Mouse (Mus musculus): ENCODE results near the gene P4htm. TPM values are rescaled to one million over a fixed set of nuclear protein-coding genes. Genes with fewer than 3 reads are reported as not detected.
A peak's percentile ranks its signal among the peaks of the same experiment; 100 is the strongest.

The P4htm gene
- polyA plus RNA-seq, 1 experiment from 2014 or later = 18.9 TPM

DNA sequence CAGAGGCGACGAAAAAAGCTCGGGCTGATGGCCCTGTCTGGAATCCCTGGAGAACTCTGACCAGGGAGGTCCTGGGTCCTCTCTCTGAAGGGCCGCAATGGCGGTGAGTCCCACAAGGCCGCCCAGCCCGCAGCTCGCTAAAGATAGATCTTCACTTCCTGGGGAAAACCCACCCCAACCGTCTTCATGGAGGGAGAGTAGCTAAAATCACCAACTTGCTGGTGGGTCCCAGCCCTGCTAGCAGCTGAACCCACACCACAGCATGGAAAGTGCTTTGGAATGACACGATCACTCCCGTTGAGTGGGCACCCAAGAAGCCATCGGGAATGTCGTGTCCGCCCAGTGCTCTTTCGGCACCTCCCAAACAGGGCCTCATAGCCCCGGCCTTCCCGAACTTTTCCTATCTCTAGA, 29.0 kb downstream of the P4htm start:
- peak overlapping the region; percentile 82 for H3K9ac ChIP-seq
- no peak overlapping the region for H3K27ac ChIP-seq (ENCODE audit: poor library complexity, severe bottlenecking)
- WGBS = 63% methylated on average over 17 of the region's 17 CpGs
- H3K4me2 ChIP-seq = peak overlapping the region; percentile 97
- H3K4me3 ChIP-seq = peak overlapping the region; percentile 69
- ATAC-seq (ENCODE audit: insufficient number of reproducible peaks, low FRiP score) = no peak
- H3K9me3 ChIP-seq (replicated peaks) = no peaks in the 10 kb centered on the region
- peaks cover 51% of the 10 kb centered on the region for H3K36me3 ChIP-seq
- H3K27me3 ChIP-seq (replicated peaks) = no peaks in the 10 kb centered on the region
- H3K4me1 ChIP-seq (replicated peaks) = peaks cover 35% of the 10 kb centered on the region

GRCm38 (mm10) chr9:108567931-108568419, 29.5 kb downstream of the P4htm start:
- Histone ChIP-seq H3K4me2 (peak overlapping the region; percentile 97), H3K36me3 (peaks cover 51% of the 10 kb centered on the region), H3K9ac (peak overlapping the region; percentile 82), H3K9me3 (replicated peaks) (no peaks in the 10 kb centered on the region), H3K4me3 (peak overlapping the region; percentile 69), H3K4me1 (replicated peaks) (peaks cover 33% of the 10 kb centered on the region), H3K27me3 (replicated peaks) (no peaks in the 10 kb centered on the region), H3K27ac (ENCODE audit: poor library complexity, severe bottlenecking) (peak overlapping the region; percentile 94)
- no peak for ATAC-seq (ENCODE audit: insufficient number of reproducible peaks, low FRiP score)
- 9% methylated on average over 18 of the region's 18 CpGs for WGBS

DNA sequence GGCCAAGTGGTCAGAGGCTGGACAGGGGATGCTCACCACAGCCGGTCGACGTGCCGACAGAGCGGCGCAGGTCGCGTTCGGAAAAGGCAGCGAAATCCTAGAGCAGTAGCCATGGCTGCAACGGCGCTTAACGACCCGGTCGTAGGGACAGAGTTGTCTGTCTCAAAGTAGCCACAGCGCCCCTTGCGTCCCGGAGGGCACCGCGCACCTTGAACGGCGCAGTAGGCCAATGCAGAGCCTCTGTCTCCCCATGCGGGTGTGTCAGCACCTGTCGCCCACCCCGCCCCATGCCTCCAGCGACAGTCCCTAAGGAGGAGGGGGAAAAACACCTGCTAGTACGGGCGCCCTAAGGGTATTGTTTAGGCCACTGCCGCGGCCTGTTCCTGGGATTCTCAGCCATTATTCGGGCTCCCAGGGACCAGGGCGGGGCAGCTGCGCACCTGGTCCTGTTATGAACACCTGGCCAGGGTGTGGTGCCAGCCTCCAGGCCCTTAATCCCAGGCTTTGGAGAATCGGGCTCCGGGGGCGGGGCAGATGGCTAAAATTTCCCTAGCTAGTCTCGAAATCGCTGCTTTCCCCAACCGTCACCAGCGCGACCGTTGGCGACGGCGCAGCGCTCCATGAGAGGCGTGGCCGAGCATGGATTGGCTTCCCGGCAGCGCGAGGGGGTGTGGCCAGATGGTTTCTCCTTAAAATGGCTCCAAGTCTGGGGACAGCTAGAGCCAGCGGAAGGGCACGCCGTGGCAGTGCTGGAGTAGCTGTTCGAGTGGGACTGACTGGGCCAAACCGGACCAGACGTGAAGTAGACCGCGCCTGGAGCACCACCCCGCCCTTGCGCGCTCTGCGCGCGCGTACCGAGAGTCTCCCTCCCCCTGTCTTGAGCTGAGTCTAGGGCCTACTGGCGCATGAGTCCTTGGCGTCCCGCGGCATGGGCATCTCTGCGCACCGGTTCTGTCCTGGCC, 30.4 kb downstream of the P4htm start, which contains the start of gene Ndufaf3:
Ndufaf3 (minus strand) TSS at position 620 of the 962 bp plus-strand sequence.
- Histone ChIP-seq H3K4me2 (peak within 1 kb of the TSS; percentile 97), H3K4me1 (replicated peaks) (peaks cover 33% of the 10 kb centered on the region), H3K9ac (peak within 1 kb of the TSS; percentile 82), H3K27ac (ENCODE audit: poor library complexity, severe bottlenecking) (peak within 1 kb of the TSS; percentile 94), H3K4me3 (peak within 1 kb of the TSS; percentile 69), H3K36me3 (peaks cover 51% of the 10 kb centered on the region), H3K9me3 (replicated peaks) (no peaks in the 10 kb centered on the region), H3K27me3 (replicated peaks) (no peaks in the 10 kb centered on the region)
- WGBS = under 1% methylated on average over 73 of the region's 73 CpGs
- peak; percentile 85 for ATAC-seq (ENCODE audit: insufficient number of reproducible peaks, low FRiP score)

- Histone ChIP-seq H3K9ac (peak overlapping the region; percentile 82), H3K4me2 (peak overlapping the region; percentile 97), H3K9me3 (replicated peaks) (no peaks in the 10 kb centered on the region), H3K27me3 (replicated peaks) (no peaks in the 10 kb centered on the region), H3K27ac (ENCODE audit: poor library complexity, severe bottlenecking) (peak overlapping the region; percentile 94), H3K4me3 (peak overlapping the region; percentile 69), H3K36me3 (peaks cover 51% of the 10 kb centered on the region), H3K4me1 (replicated peaks) (peaks cover 42% of the 10 kb centered on the region)
- no peak for ATAC-seq (ENCODE audit: insufficient number of reproducible peaks, low FRiP score)
- 10% methylated on average over 35 of the region's 35 CpGs for WGBS
Observed at GRCm38 (mm10) chr9:108565881-108566814, 31.3 kb downstream of the P4htm start.

- no peak overlapping the region for H3K4me2 ChIP-seq
- no peak overlapping the region for H3K27ac ChIP-seq (ENCODE audit: poor library complexity, severe bottlenecking)
- H3K4me1 ChIP-seq (replicated peaks) = peaks cover 32% of the 10 kb centered on the region
- H3K36me3 ChIP-seq = peaks cover 54% of the 10 kb centered on the region
- H3K27me3 ChIP-seq (replicated peaks) = no peaks in the 10 kb centered on the region
- 79% methylated on average over 7 of the region's 7 CpGs for WGBS
- H3K9me3 ChIP-seq (replicated peaks) = no peaks in the 10 kb centered on the region
- no peak overlapping the region for H3K4me3 ChIP-seq
- no peak for ATAC-seq (ENCODE audit: insufficient number of reproducible peaks, low FRiP score)
- no peak overlapping the region for H3K9ac ChIP-seq
Observed at GRCm38 (mm10) chr9:108564131-108564530, 33.3 kb downstream of the P4htm start.

GRCm38 (mm10) chr9:108563671-108564070, 33.8 kb downstream of the P4htm start:
- no peak overlapping the region for H3K9ac ChIP-seq
- H3K36me3 ChIP-seq = peaks cover 59% of the 10 kb centered on the region
- H3K9me3 ChIP-seq (replicated peaks) = no peaks in the 10 kb centered on the region
- no peak overlapping the region for H3K4me3 ChIP-seq
- peaks cover 27% of the 10 kb centered on the region for H3K4me1 ChIP-seq (replicated peaks)
- 88% methylated on average over 8 of the region's 8 CpGs for WGBS
- H3K27ac ChIP-seq (ENCODE audit: poor library complexity, severe bottlenecking) = no peak overlapping the region
- no peak for ATAC-seq (ENCODE audit: insufficient number of reproducible peaks, low FRiP score)
- H3K27me3 ChIP-seq (replicated peaks) = no peaks in the 10 kb centered on the region
- no peak overlapping the region for H3K4me2 ChIP-seq

- Histone ChIP-seq H3K36me3 (peaks cover 83% of the 10 kb centered on the region), H3K27ac (ENCODE audit: poor library complexity, severe bottlenecking) (peak within 1 kb of the TSS; percentile 68)
Observed at GRCm38 (mm10) chr9:108560227-108560841, 37.1 kb downstream of the P4htm start, which contains the start of gene Impdh2. Gene Impdh2, plus strand, starts transcription at chr9:108560286.

DNA sequence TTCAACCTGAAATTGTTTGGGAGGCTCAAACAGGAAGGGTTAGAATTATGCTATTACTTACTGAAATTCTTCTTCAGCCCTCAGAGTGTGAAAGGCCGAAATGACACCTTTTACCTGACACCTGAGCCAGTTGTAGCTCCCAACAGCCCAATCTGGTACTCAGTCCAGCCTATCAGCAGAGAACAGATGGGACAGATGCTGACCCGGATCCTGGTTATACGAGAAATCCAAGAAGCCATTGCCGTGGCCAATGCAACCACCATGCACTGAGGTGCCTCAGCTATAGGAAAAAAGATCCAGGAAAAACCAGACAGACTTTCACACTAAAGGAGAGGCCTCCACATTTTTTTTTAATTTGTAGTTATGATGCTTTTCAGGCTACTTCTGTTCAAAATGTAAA, 38.3 kb downstream of the P4htm start:
- Histone ChIP-seq H3K4me2 (no peak overlapping the region), H3K36me3 (peaks cover 78% of the 10 kb centered on the region), H3K4me3 (no peak overlapping the region), H3K27ac (ENCODE audit: poor library complexity, severe bottlenecking) (0 out of 2 replicates have a peak overlapping the region, but pooled peaks have one; percentile 23), H3K4me1 (replicated peaks) (peaks cover 10% of the 10 kb centered on the region), H3K9ac (no peak overlapping the region), H3K27me3 (replicated peaks) (no peaks in the 10 kb centered on the region), H3K9me3 (replicated peaks) (no peaks in the 10 kb centered on the region)
- 83% methylated on average over 4 of the region's 4 CpGs for WGBS
- no peak for ATAC-seq (ENCODE audit: insufficient number of reproducible peaks, low FRiP score)

More at GRCm38 (mm10) chr9:108560227-108560841, 37.1 kb downstream of the P4htm start, which contains the start of gene Impdh2:
- ATAC-seq (ENCODE audit: insufficient number of reproducible peaks, low FRiP score) = peak; percentile 99
- Histone ChIP-seq H3K9me3 (replicated peaks) (no peaks in the 10 kb centered on the region), H3K27me3 (replicated peaks) (no peaks in the 10 kb centered on the region), H3K4me2 (peak within 1 kb of the TSS; percentile 92), H3K4me3 (peak within 1 kb of the TSS; percentile 64), H3K9ac (peak within 1 kb of the TSS; percentile 86), H3K4me1 (replicated peaks) (peaks cover 10% of the 10 kb centered on the region)
- under 1% methylated on average over 53 of the region's 53 CpGs for WGBS

DNA sequence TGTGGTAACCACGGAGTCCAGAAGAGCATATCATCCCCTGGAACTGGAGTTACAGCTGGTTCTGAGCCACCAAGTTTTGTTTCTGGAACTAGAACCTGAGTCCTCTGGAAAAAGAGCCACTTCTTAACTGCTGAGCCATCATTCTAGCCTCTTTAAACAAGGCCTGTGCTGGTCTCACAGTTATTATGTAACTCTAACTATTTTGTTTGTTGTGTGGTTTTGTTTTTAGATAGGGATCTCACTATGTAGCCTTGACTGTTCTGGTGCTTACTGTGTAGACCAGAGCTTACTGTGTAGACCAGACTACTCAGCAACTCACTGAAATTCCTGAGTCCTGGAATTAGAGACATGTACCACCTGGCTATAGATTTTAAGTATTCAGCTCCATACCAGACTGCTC, 50.6 kb downstream of the P4htm start:
- WGBS = 91% methylated on average over 1 of the region's 1 CpGs
- no peak for ATAC-seq (ENCODE audit: insufficient number of reproducible peaks, low FRiP score)
- Histone ChIP-seq H3K27ac (ENCODE audit: poor library complexity, severe bottlenecking) (no peak overlapping the region), H3K4me3 (no peak overlapping the region), H3K4me2 (no peak overlapping the region), H3K9me3 (replicated peaks) (no peaks in the 10 kb centered on the region), H3K4me1 (replicated peaks) (0 out of 2 replicates have a peak, but pooled peaks cover 2% of the 10 kb centered on the region), H3K27me3 (replicated peaks) (no peaks in the 10 kb centered on the region), H3K36me3 (peaks cover 88% of the 10 kb centered on the region), H3K9ac (no peak overlapping the region)

DNA sequence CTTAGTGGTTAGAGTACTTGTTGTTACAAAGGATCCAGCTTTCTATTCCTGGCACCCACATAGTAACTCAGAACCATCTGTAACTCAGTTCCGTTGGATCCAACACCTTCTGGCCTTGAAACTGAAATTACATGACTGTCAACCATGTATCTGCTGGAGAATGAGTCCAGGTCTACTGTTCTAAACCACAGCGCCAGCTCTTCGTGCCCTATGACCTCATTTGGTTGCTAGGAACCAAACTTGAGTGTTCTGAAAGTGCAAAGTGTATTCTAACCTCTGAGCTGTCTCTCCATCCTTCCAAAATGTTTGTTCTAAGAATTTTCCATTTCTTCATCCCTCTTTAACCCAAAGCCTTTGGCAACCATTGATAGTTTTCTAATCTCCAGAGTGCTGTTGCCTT, 51.5 kb downstream of the P4htm start:
- H3K4me3 ChIP-seq = no peak overlapping the region
- no peak overlapping the region for H3K27ac ChIP-seq (ENCODE audit: poor library complexity, severe bottlenecking)
- 91% methylated on average over 3 of the region's 3 CpGs for WGBS
- H3K9ac ChIP-seq = no peak overlapping the region
- H3K9me3 ChIP-seq (replicated peaks) = no peaks in the 10 kb centered on the region
- H3K4me2 ChIP-seq = no peak overlapping the region
- no peak for ATAC-seq (ENCODE audit: insufficient number of reproducible peaks, low FRiP score)
- peaks cover 92% of the 10 kb centered on the region for H3K36me3 ChIP-seq
- H3K4me1 ChIP-seq (replicated peaks) = no peaks in the 10 kb centered on the region
- no peaks in the 10 kb centered on the region for H3K27me3 ChIP-seq (replicated peaks)

Measured in heart, embryonic 12.5 days (tissue).